Mouse (Mus musculus): ENCODE results near the gene Ank3. TPM values are rescaled to one million over a fixed set of nuclear protein-coding genes. Genes with fewer than 3 reads are reported as not detected.

The Ank3 gene
- polyA plus RNA-seq, 1 experiment: 23.3 TPM

GRCm38 (mm10) chr10:69528746-69529145, 130.2 kb downstream of the Ank3 start:
- DNase-seq: no peak
- no peak for TF ChIP-seq CTCF (IDR thresholded peaks at IDR 0.05; ENCODE audit: insufficient read depth, low read length)
- no peak for TF ChIP-seq POLR2A (IDR thresholded peaks at IDR 0.05; ENCODE audit: borderline replicate concordance, extremely low read depth, low read depth, low read length)
- 62% methylated on average over 4 of the region's 4 CpGs for WGBS
- Histone ChIP-seq H3K4me3 (replicated peaks; ENCODE audit: extremely low read depth, low read depth, low read length) (no peak overlapping the region), H3K4me1 (ENCODE audit: control insufficient read depth, insufficient read depth, low read length) (no peaks in the 10 kb centered on the region)

- Histone ChIP-seq H3K4me3 (replicated peaks; ENCODE audit: extremely low read depth, low read depth, low read length) (no peak overlapping the region), H3K4me1 (ENCODE audit: control insufficient read depth, insufficient read depth, low read length) (no peaks in the 10 kb centered on the region)
- no peak for DNase-seq
- TF ChIP-seq POLR2A (IDR thresholded peaks at IDR 0.05; ENCODE audit: borderline replicate concordance, extremely low read depth, low read depth, low read length) (no peak), CTCF (IDR thresholded peaks at IDR 0.05; ENCODE audit: insufficient read depth, low read length) (no peak)
- 85% methylated on average over 6 of the region's 6 CpGs for WGBS
These were observed 131.8 kb downstream of the Ank3 start for GRCm38 (mm10) chr10:69530326-69530725.

- 81% methylated on average over 5 of the region's 5 CpGs for WGBS
- Histone ChIP-seq H3K4me1 (ENCODE audit: control insufficient read depth, insufficient read depth, low read length) (no peaks in the 10 kb centered on the region), H3K4me3 (replicated peaks; ENCODE audit: extremely low read depth, low read depth, low read length) (no peak overlapping the region)
- TF ChIP-seq POLR2A (IDR thresholded peaks at IDR 0.05; ENCODE audit: borderline replicate concordance, extremely low read depth, low read depth, low read length) (no peak), CTCF (IDR thresholded peaks at IDR 0.05; ENCODE audit: insufficient read depth, low read length) (no peak)
- DNase-seq: no peak
These were observed 133.0 kb downstream of the Ank3 start for GRCm38 (mm10) chr10:69531569-69531968.

- 74% methylated on average over 10 of the region's 10 CpGs for WGBS
- no peak for TF ChIP-seq CTCF (IDR thresholded peaks at IDR 0.05; ENCODE audit: insufficient read depth, low read length)
- TF ChIP-seq POLR2A (IDR thresholded peaks at IDR 0.05; ENCODE audit: borderline replicate concordance, extremely low read depth, low read depth, low read length): no peak
- H3K4me1 ChIP-seq (ENCODE audit: control insufficient read depth, insufficient read depth, low read length): no peaks in the 10 kb centered on the region
- DNase-seq: no peak
- no peak overlapping the region for H3K4me3 ChIP-seq (replicated peaks; ENCODE audit: extremely low read depth, low read depth, low read length)
These were observed 133.7 kb downstream of the Ank3 start for GRCm38 (mm10) chr10:69532169-69532730.

- WGBS: 6% methylated on average over 22 of the region's 22 CpGs
- no peak for TF ChIP-seq POLR2A (IDR thresholded peaks at IDR 0.05; ENCODE audit: borderline replicate concordance, extremely low read depth, low read depth, low read length)
- TF ChIP-seq CTCF (IDR thresholded peaks at IDR 0.05; ENCODE audit: insufficient read depth, low read length): no peak
- no peaks in the 10 kb centered on the region for H3K4me1 ChIP-seq (ENCODE audit: control insufficient read depth, insufficient read depth, low read length)
- peak; percentile 10 for DNase-seq
- H3K4me3 ChIP-seq (replicated peaks; ENCODE audit: extremely low read depth, low read depth, low read length): no peak overlapping the region
These were observed 135.2 kb downstream of the Ank3 start for GRCm38 (mm10) chr10:69533505-69534388.

GRCm38 (mm10) chr10:69534716-69535115, 136.1 kb downstream of the Ank3 start:
- TF ChIP-seq CTCF (IDR thresholded peaks at IDR 0.05; ENCODE audit: insufficient read depth, low read length) (no peak), POLR2A (IDR thresholded peaks at IDR 0.05; ENCODE audit: borderline replicate concordance, extremely low read depth, low read depth, low read length) (no peak)
- no peak for DNase-seq
- Histone ChIP-seq H3K4me1 (ENCODE audit: control insufficient read depth, insufficient read depth, low read length) (no peaks in the 10 kb centered on the region), H3K4me3 (replicated peaks; ENCODE audit: extremely low read depth, low read depth, low read length) (no peak overlapping the region)
- 71% methylated on average over 9 of the region's 9 CpGs for WGBS

GRCm38 (mm10) chr10:69535123-69535930, 136.8 kb downstream of the Ank3 start:
- Histone ChIP-seq H3K4me3 (replicated peaks; ENCODE audit: extremely low read depth, low read depth, low read length) (no peak overlapping the region), H3K4me1 (ENCODE audit: control insufficient read depth, insufficient read depth, low read length) (no peaks in the 10 kb centered on the region)
- DNase-seq: no peak
- WGBS: 48% methylated on average over 15 of the region's 15 CpGs
- TF ChIP-seq CTCF (IDR thresholded peaks at IDR 0.05; ENCODE audit: insufficient read depth, low read length) (no peak), POLR2A (IDR thresholded peaks at IDR 0.05; ENCODE audit: borderline replicate concordance, extremely low read depth, low read depth, low read length) (no peak)

- no peak for TF ChIP-seq POLR2A (IDR thresholded peaks at IDR 0.05; ENCODE audit: borderline replicate concordance, extremely low read depth, low read depth, low read length)
- TF ChIP-seq CTCF (IDR thresholded peaks at IDR 0.05; ENCODE audit: insufficient read depth, low read length): no peak
- DNase-seq: no peak
- H3K4me3 ChIP-seq (replicated peaks; ENCODE audit: extremely low read depth, low read depth, low read length): no peak overlapping the region
- no peaks in the 10 kb centered on the region for H3K4me1 ChIP-seq (ENCODE audit: control insufficient read depth, insufficient read depth, low read length)
- WGBS: 63% methylated on average over 4 of the region's 4 CpGs
These were observed 137.3 kb downstream of the Ank3 start for GRCm38 (mm10) chr10:69535931-69536200.

GRCm38 (mm10) chr10:69536372-69537075, 138.0 kb downstream of the Ank3 start:
- TF ChIP-seq CTCF (IDR thresholded peaks at IDR 0.05; ENCODE audit: insufficient read depth, low read length) (no peak), POLR2A (IDR thresholded peaks at IDR 0.05; ENCODE audit: borderline replicate concordance, extremely low read depth, low read depth, low read length) (no peak)
- WGBS: 65% methylated on average over 9 of the region's 9 CpGs
- no peak for DNase-seq
- Histone ChIP-seq H3K4me3 (replicated peaks; ENCODE audit: extremely low read depth, low read depth, low read length) (no peak overlapping the region), H3K4me1 (ENCODE audit: control insufficient read depth, insufficient read depth, low read length) (no peaks in the 10 kb centered on the region)

All from lung, adult 2 months (tissue).